Mouse (Mus musculus) embryonic facial prominence, embryonic 13.5 days (tissue): ENCODE results near the gene Phc2. TPM values are rescaled to one million over a fixed set of nuclear protein-coding genes. Genes with fewer than 3 reads are reported as not detected.

Experiments used
- ATAC-seq: fragments of 200-750 bp; cut with Nextera tagmentation; 2 replicates; pipeline ENCODE4 v1.8.0; 2017; ENCODE audit warnings: low read depth; ENCODE audit not compliant: insufficient number of reproducible peaks, insufficient read depth, low FRiP score, low TSS enrichment
- H3K27ac ChIP-seq: fragments of 300-500 bp; sonication (generic); 2 replicates; pipeline ENCODE4 v1.5.1; 2015; ENCODE audit warnings: moderate library complexity, mild to moderate bottlenecking, inconsistent platforms
- H3K27me3 ChIP-seq: fragments of 300-500 bp; sonication (generic); 2 replicates; pipeline ENCODE4 v1.6.1; 2015; ENCODE audit warnings: mild to moderate bottlenecking, inconsistent platforms
- H3K36me3 ChIP-seq: fragments of 300-500 bp; sonication (generic); 2 replicates; pipeline ENCODE4 v1.6.1; 2015; ENCODE audit warnings: mild to moderate bottlenecking, inconsistent platforms
- H3K4me1 ChIP-seq: fragments of 300-500 bp; sonication (generic); 2 replicates; pipeline ENCODE4 v1.6.1; 2015; ENCODE audit warnings: inconsistent platforms
- H3K4me2 ChIP-seq: fragments of 300-500 bp; sonication (generic); 2 replicates; pipeline ENCODE4 v1.6.1; 2015; ENCODE audit warnings: moderate library complexity, mild to moderate bottlenecking, inconsistent platforms
- H3K4me3 ChIP-seq: fragments of 300-500 bp; sonication (generic); 2 replicates; pipeline ENCODE4 v1.5.1; 2015; ENCODE audit warnings: mild to moderate bottlenecking, inconsistent platforms
- H3K9ac ChIP-seq: fragments of 300-500 bp; sonication (generic); 2 replicates; pipeline ENCODE4 v1.6.1; 2015; ENCODE audit warnings: mild to moderate bottlenecking, inconsistent platforms
- H3K9me3 ChIP-seq: fragments of 300-500 bp; sonication (generic); 2 replicates; pipeline ENCODE4 v1.6.1; 2016; ENCODE audit warnings: inconsistent platforms
- WGBS: fragments of 180-500 bp; shearing (Covaris S2); methylation state at CpG from one replicate; pipeline ENCODE4 v1.1.7; 2015; ENCODE audit warnings: mixed read lengths; 5-methylcytosine and 5-hydroxymethylcytosine counted together
- polyA plus RNA-seq: library from polyadenylated mRNA; unstranded; fragments of >200 nt; fragmentation: Nextera tagmentation; extraction: Ambion mirVana; gene quantifications from 2 replicates; pipeline ENCODE4 v1.2.1, GENCODE M21; 2015

The Phc2 gene
- polyA plus RNA-seq, 1 experiment from 2014 or later = 17.8 TPM

DNA sequence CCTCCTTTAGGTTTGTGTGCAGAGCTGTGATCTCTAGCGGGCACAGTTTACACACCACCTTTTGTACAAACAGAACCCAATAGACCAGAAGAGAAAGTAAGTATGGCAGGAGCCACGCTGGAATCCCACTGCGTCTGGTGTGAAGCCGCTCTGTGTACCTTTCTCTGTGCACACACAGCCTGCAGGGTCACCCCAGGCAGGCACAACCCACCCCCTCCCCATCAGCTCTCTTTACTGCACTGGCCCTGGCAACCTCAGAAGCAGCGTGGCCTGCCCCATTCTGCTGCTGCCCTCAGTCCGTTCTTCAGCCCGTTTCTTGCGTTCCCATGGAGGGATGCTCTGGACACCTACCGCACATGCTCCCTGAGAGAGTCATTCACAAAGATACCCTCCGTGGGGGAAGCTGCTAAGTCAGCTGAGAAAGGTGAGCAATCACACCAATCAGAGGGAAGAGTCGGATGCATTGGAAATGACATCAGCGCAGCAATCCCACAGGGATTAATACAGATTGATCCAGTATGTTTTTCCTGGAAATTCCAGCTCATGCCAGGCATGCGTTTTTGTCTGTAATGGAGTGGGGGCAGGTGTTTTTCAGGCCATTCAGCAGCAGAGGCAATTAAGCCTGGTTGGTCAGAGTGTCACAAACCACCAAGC lies 24.2 kb downstream of the Phc2 start:
- no peak overlapping the region for H3K4me3 ChIP-seq
- H3K9ac ChIP-seq = peak overlapping the region; percentile 46; the same call in 1 of the 2 replicates
- H3K36me3 ChIP-seq = no peaks in the 10 kb centered on the region
- H3K4me2 ChIP-seq = peak overlapping the region; percentile 16; the same call in 1 of the 2 replicates
- no peak for ATAC-seq
- no peak overlapping the region for H3K27ac ChIP-seq
- H3K9me3 ChIP-seq = no peaks in the 10 kb centered on the region
- 42% methylated on average over 13 of the region's 13 CpGs for WGBS
- H3K4me1 ChIP-seq = peaks cover 16% of the 10 kb centered on the region
- H3K27me3 ChIP-seq = no peaks in the 10 kb centered on the region

- Histone ChIP-seq H3K9me3 (no peaks in the 10 kb centered on the region), H3K27ac (no peak overlapping the region), H3K9ac (no peak overlapping the region), H3K4me1 (peaks cover 16% of the 10 kb centered on the region), H3K4me2 (no peak overlapping the region), H3K4me3 (no peak overlapping the region), H3K27me3 (no peaks in the 10 kb centered on the region), H3K36me3 (no peaks in the 10 kb centered on the region)
- 47% methylated on average over 8 of the region's 8 CpGs for WGBS
- ATAC-seq = no peak
Observed at GRCm38 (mm10) chr4:128681126-128681525, 26.6 kb downstream of the Phc2 start.

DNA sequence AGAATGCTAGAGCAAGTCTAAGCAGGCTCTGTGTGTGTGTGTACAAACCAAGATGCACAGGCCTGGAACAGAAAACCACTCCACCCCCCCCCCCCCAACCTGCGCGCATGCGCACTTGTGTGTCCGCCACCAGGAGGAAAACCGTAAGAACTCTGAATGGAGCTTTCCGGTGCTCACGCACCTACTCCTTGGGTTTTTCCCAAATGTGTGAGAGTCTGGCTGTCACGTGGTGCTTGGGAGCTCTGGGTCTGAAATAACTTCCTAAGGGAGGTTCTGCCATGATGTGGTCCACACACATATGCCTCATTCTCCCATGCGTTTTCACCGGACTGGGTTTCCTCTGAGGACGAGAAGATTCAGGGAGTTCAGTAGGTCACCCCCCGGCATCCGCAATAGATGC lies 27.8 kb downstream of the Phc2 start:
- no peak for ATAC-seq
- WGBS = 88% methylated on average over 13 of the region's 13 CpGs

DNA sequence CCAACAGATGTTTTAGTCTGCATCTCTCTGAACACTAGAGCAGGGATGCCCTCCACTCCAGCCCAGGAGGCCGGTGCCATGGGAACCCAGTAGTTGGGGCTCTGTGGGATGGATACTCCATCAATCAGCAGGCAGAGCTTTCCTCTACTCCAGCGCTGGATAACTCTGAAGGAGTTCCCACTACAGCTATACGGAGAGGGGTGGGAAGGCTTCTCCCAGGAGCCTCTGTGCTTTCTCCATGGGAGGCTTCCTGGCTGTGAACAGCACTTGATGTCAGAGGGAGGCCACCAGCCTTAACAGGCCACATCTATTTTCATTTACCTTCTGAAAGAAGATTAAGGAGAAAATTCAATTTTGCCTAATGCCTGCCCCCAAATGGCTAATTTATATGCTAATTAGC lies 29.2 kb downstream of the Phc2 start:
- H3K27ac ChIP-seq = no peak overlapping the region
- no peaks in the 10 kb centered on the region for H3K9me3 ChIP-seq
- ATAC-seq = no peak

More for the DNA sequence above, 27.8 kb downstream of the Phc2 start:
- no peak overlapping the region for H3K27ac ChIP-seq
- no peaks in the 10 kb centered on the region for H3K27me3 ChIP-seq
- no peak overlapping the region for H3K4me2 ChIP-seq
- no peaks in the 10 kb centered on the region for H3K36me3 ChIP-seq
- H3K9ac ChIP-seq = no peak overlapping the region
- peaks cover 16% of the 10 kb centered on the region for H3K4me1 ChIP-seq
- H3K9me3 ChIP-seq = no peaks in the 10 kb centered on the region
- no peak overlapping the region for H3K4me3 ChIP-seq

GRCm38 (mm10) chr4:128684108-128684507 lies 29.6 kb downstream of the Phc2 start:
- Histone ChIP-seq H3K4me3 (no peak overlapping the region), H3K9ac (no peak overlapping the region), H3K9me3 (no peaks in the 10 kb centered on the region), H3K4me2 (no peak overlapping the region), H3K27me3 (no peaks in the 10 kb centered on the region), H3K27ac (no peak overlapping the region), H3K36me3 (no peaks in the 10 kb centered on the region), H3K4me1 (peaks cover 21% of the 10 kb centered on the region)
- ATAC-seq = no peak
- WGBS = 80% methylated on average over 11 of the region's 11 CpGs

More for the DNA sequence above, 29.2 kb downstream of the Phc2 start:
- no peak overlapping the region for H3K9ac ChIP-seq
- no peak overlapping the region for H3K4me2 ChIP-seq
- 46% methylated on average over 3 of the region's 3 CpGs for WGBS
- H3K27me3 ChIP-seq = no peaks in the 10 kb centered on the region
- peaks cover 20% of the 10 kb centered on the region for H3K4me1 ChIP-seq
- no peaks in the 10 kb centered on the region for H3K36me3 ChIP-seq
- no peak overlapping the region for H3K4me3 ChIP-seq

GRCm38 (mm10) chr4:128688513-128688913 lies 34.0 kb downstream of the Phc2 start:
- Histone ChIP-seq H3K36me3 (no peaks in the 10 kb centered on the region), H3K9ac (no peak overlapping the region), H3K27me3 (no peaks in the 10 kb centered on the region), H3K4me3 (no peak overlapping the region), H3K4me2 (no peak overlapping the region), H3K4me1 (peaks cover 53% of the 10 kb centered on the region), H3K27ac (no peak overlapping the region), H3K9me3 (no peaks in the 10 kb centered on the region)
- ATAC-seq = no peak
- WGBS = 51% methylated on average over 6 of the region's 6 CpGs

DNA sequence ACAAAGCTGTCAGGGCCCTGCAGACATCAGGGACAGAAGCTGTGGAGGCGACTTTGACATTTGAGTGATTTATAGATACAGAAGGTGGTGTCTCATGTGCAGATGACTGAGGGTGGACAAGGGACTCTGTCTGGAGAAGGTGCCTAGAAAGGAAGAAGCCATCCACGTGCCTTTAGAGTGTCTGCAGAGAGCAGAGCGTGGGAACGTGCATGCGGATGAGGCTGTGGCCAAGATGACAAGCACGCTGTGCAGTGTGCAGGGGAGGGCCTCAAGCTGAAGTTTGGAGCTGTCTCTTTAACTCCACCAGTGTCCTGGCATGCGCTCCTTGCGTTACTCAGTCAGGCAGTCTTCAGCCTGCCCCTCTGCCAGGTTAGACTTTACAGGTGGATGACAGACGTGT lies 34.5 kb downstream of the Phc2 start:
- 70% methylated on average over 9 of the region's 9 CpGs for WGBS
- Histone ChIP-seq H3K4me2 (no peak overlapping the region; the same call in 1 of the 2 replicates), H3K36me3 (no peaks in the 10 kb centered on the region), H3K27me3 (no peaks in the 10 kb centered on the region), H3K27ac (no peak overlapping the region), H3K9me3 (no peaks in the 10 kb centered on the region), H3K9ac (0 out of 2 replicates have a peak overlapping the region, but pooled peaks have one; percentile 16), H3K4me3 (no peak overlapping the region), H3K4me1 (peaks cover 55% of the 10 kb centered on the region)
- ATAC-seq = no peak

- Histone ChIP-seq H3K4me1 (peaks cover 61% of the 10 kb centered on the region), H3K9ac (no peak overlapping the region), H3K27me3 (no peaks in the 10 kb centered on the region), H3K4me2 (no peak overlapping the region), H3K9me3 (no peaks in the 10 kb centered on the region), H3K27ac (no peak overlapping the region), H3K36me3 (no peaks in the 10 kb centered on the region), H3K4me3 (no peak overlapping the region)
- 44% methylated on average over 6 of the region's 6 CpGs for WGBS
- no peak for ATAC-seq
Observed at GRCm38 (mm10) chr4:128689739-128690304, 35.3 kb downstream of the Phc2 start.

- Histone ChIP-seq H3K4me1 (peaks cover 69% of the 10 kb centered on the region), H3K9ac (no peak overlapping the region), H3K9me3 (no peaks in the 10 kb centered on the region), H3K27me3 (no peaks in the 10 kb centered on the region), H3K4me2 (no peak overlapping the region), H3K36me3 (no peaks in the 10 kb centered on the region), H3K4me3 (no peak overlapping the region), H3K27ac (peak overlapping the region; percentile 66; the same call in 1 of the 2 replicates)
- no peak for ATAC-seq
- WGBS = 76% methylated on average over 4 of the region's 4 CpGs
Observed at GRCm38 (mm10) chr4:128691195-128691594, 36.7 kb downstream of the Phc2 start.

- WGBS = 36% methylated on average over 14 of the region's 15 CpGs
- 0 out of 2 replicates have a peak, but pooled peaks have one; percentile 15 for ATAC-seq
Observed at GRCm38 (mm10) chr4:128692149-128692925, 37.8 kb downstream of the Phc2 start.

GRCm38 (mm10) chr4:128693207-128693606 lies 38.7 kb downstream of the Phc2 start:
- Histone ChIP-seq H3K9me3 (no peaks in the 10 kb centered on the region), H3K4me3 (no peak overlapping the region), H3K9ac (no peak overlapping the region), H3K4me2 (no peak overlapping the region), H3K36me3 (no peaks in the 10 kb centered on the region), H3K27ac (0 out of 2 replicates have a peak overlapping the region, but pooled peaks have one; percentile 23), H3K4me1 (peaks cover 86% of the 10 kb centered on the region), H3K27me3 (no peaks in the 10 kb centered on the region)
- 33% methylated on average over 5 of the region's 5 CpGs for WGBS
- no peak for ATAC-seq

More at GRCm38 (mm10) chr4:128692149-128692925, 37.8 kb downstream of the Phc2 start:
- peak overlapping the region; percentile 9; the same call in 1 of the 2 replicates for H3K4me2 ChIP-seq
- no peaks in the 10 kb centered on the region for H3K36me3 ChIP-seq
- H3K4me3 ChIP-seq = no peak overlapping the region
- 0 out of 2 replicates have a peak overlapping the region, but pooled peaks have one; percentile 40 for H3K9ac ChIP-seq
- peaks cover 80% of the 10 kb centered on the region for H3K4me1 ChIP-seq
- H3K27me3 ChIP-seq = no peaks in the 10 kb centered on the region
- H3K9me3 ChIP-seq = no peaks in the 10 kb centered on the region
- peak overlapping the region; percentile 66 for H3K27ac ChIP-seq
